In genomic region chr9:84107045-84107813, GRCm38 (mm10) we compare ENCODE assay signal across 11 mouse cellular contexts.
DNase-seq lines count a peak whose midpoint lies in the region; ATAC-seq and TF ChIP-seq lines count a peak whose summit lies in the region.
"Had no signal": no experiment of that assay in that cellular context is flagged by ENCODE, and none has a peak within 500 bp of the region (broad histone marks: within the 10 kb centered on the region; RNA-seq: fewer than 3 reads in every experiment).

No protein-coding gene starts in this region.

- no peaks in the 10 kb centered on the region; the same call in 1 of the 2 replicates for H3K4me1 ChIP-seq in lung, adult 2 months (ENCODE audit: control insufficient read depth, insufficient read depth, low read length)
- H3K4me1 ChIP-seq in embryonic facial prominence, embryonic 14.5 days (ENCODE audit: control insufficient read depth, insufficient read depth, low read length) = peaks cover 24% of the 10 kb centered on the region
- H3K4me1 ChIP-seq in stomach, embryonic 14.5 days (ENCODE audit: control insufficient read depth, insufficient read depth, low read length) = peaks cover 11% of the 10 kb centered on the region
- H3K4me1 ChIP-seq in liver, embryonic 11.5 days (replicated peaks; ENCODE audit: control insufficient read depth, insufficient read depth, low read length) = peaks cover 19% of the 10 kb centered on the region

- 53% methylated on average over 20 of the region's 20 CpGs for WGBS in lung, adult 2 months
- WGBS in embryonic facial prominence, embryonic 14.5 days = 68% methylated on average over 20 of the region's 20 CpGs
- WGBS in stomach, embryonic 14.5 days = 52% methylated on average over 20 of the region's 20 CpGs
- 78% methylated on average over 20 of the region's 20 CpGs for WGBS in liver, embryonic 11.5 days

- H3K4me3 ChIP-seq in lung, adult 2 months (replicated peaks; ENCODE audit: extremely low read depth, low read depth, low read length) = peak overlapping the region; percentile 13
- H3K4me3 ChIP-seq in embryonic facial prominence, embryonic 14.5 days (ENCODE audit: low read depth, low read length) = no peak overlapping the region
- H3K4me3 ChIP-seq in stomach, embryonic 14.5 days (ENCODE audit: low read depth, low read length) = no peak overlapping the region
- H3K4me3 ChIP-seq in liver, embryonic 11.5 days (ENCODE audit: low read depth, low read length) = no peak overlapping the region

- peak; percentile 33 for DNase-seq in frontal cortex, postnatal 36 days (ENCODE audit: low spot score in 2 of 2)
- DNase-seq in frontal cortex, adult 2 months (ENCODE audit: extremely low spot score in 1 of 2, low spot score in 1 of 2) = no peak
- DNase-seq in lung, adult 2 months = no peak
- no peak for DNase-seq in lung, postnatal 14 days
- no peak for DNase-seq in embryonic facial prominence, embryonic 14.5 days (ENCODE audit: low spot score)
- DNase-seq in liver, embryonic 11.5 days (ENCODE audit: low spot score) = no peak
- DNase-seq: heart, adult 11 months; kidney, postnatal 25 days had no signal

- 0 out of 2 replicates have a peak overlapping the region, but pooled peaks have one; percentile 35 for H3K27ac ChIP-seq in embryonic facial prominence, embryonic 14.5 days (replicated peaks; ENCODE audit: low read depth, low read length)
- H3K27ac ChIP-seq in stomach, embryonic 14.5 days (ENCODE audit: low read length) = peak overlapping the region; percentile 27; the same call in 1 of the 2 replicates
- no peak overlapping the region for H3K27ac ChIP-seq in liver, embryonic 11.5 days (ENCODE audit: low read depth, low read length)
- H3K27ac ChIP-seq: liver, embryonic 14.5 days had no signal

- no peak for TF ChIP-seq CTCF in lung, adult 2 months (IDR thresholded peaks at IDR 0.05; ENCODE audit: insufficient read depth, low read length)

- H3K4me2 ChIP-seq in embryonic facial prominence, embryonic 14.5 days (ENCODE audit: low read depth, low read length) = peak overlapping the region; percentile 16; the same call in 1 of the 2 replicates
- no peak overlapping the region; the same call in 1 of the 2 replicates for H3K4me2 ChIP-seq in stomach, embryonic 14.5 days (replicated peaks; ENCODE audit: low read depth, low read length)
- no peak overlapping the region for H3K4me2 ChIP-seq in liver, embryonic 11.5 days

- H3K36me3 ChIP-seq in embryonic facial prominence, embryonic 14.5 days (ENCODE audit: control insufficient read depth, insufficient read depth, low read length) = no peaks in the 10 kb centered on the region
- H3K36me3 ChIP-seq in stomach, embryonic 14.5 days (ENCODE audit: control insufficient read depth, insufficient read depth, low read length) = no peaks in the 10 kb centered on the region
- H3K36me3 ChIP-seq in liver, embryonic 11.5 days (ENCODE audit: control insufficient read depth, insufficient read depth, low read length) = no peaks in the 10 kb centered on the region

- ATAC-seq in embryonic facial prominence, embryonic 14.5 days (ENCODE audit: low read depth) = no peak
- ATAC-seq in stomach, embryonic 14.5 days (ENCODE audit: insufficient number of reproducible peaks, insufficient read depth, low FRiP score, low read depth) = no peak
- no peak for ATAC-seq in liver, embryonic 11.5 days (replicated peaks; ENCODE audit: low FRiP score)
- no peak for ATAC-seq in megakaryocyte progenitor cell, adult 5-6 weeks (replicated peaks; ENCODE audit: poor library complexity)

- H3K9ac ChIP-seq in embryonic facial prominence, embryonic 14.5 days (ENCODE audit: low read depth, low read length) = no peak overlapping the region
- H3K9ac ChIP-seq in stomach, embryonic 14.5 days (replicated peaks; ENCODE audit: low read depth, low read length) = no peak overlapping the region
- no peak overlapping the region for H3K9ac ChIP-seq in liver, embryonic 11.5 days (ENCODE audit: low read depth, low read length)
- H3K9ac ChIP-seq: liver, embryonic 14.5 days had no signal

- no peaks in the 10 kb centered on the region for H3K9me3 ChIP-seq in embryonic facial prominence, embryonic 14.5 days (ENCODE audit: control insufficient read depth, low read length)
- H3K9me3 ChIP-seq in stomach, embryonic 14.5 days (ENCODE audit: control insufficient read depth, low read depth, low read length) = no peaks in the 10 kb centered on the region
- no peaks in the 10 kb centered on the region for H3K9me3 ChIP-seq in liver, embryonic 11.5 days (ENCODE audit: control insufficient read depth, low read length)

- no peaks in the 10 kb centered on the region for H3K27me3 ChIP-seq in embryonic facial prominence, embryonic 14.5 days (replicated peaks; ENCODE audit: control insufficient read depth, insufficient read depth, low read length)
- H3K27me3 ChIP-seq in stomach, embryonic 14.5 days (ENCODE audit: control insufficient read depth, insufficient read depth, low read length) = no peaks in the 10 kb centered on the region
- no peaks in the 10 kb centered on the region for H3K27me3 ChIP-seq in liver, embryonic 11.5 days (replicated peaks; ENCODE audit: control insufficient read depth, insufficient read depth, low read length)

- no peak for TF ChIP-seq POLR2A in lung, adult 2 months (IDR thresholded peaks at IDR 0.05; ENCODE audit: borderline replicate concordance, extremely low read depth, low read depth, low read length)

Comparison
In these comparisons a context has a peak if more than half of its experiments do, and no peak if none do; other contexts are left out.
1. DNase-seq: peak in frontal cortex, postnatal 36 days (2 of 2); none in frontal cortex, adult 2 months (0 of 2), lung, adult 2 months (single experiment), lung, postnatal 14 days (single experiment), embryonic facial prominence, embryonic 14.5 days (single experiment) and liver, embryonic 11.5 days (single experiment).